Mouse (Mus musculus) limb, embryonic 11.5 days (tissue): Measurements from ENCODE around the gene Fzr1. TPM values are rescaled to one million over a fixed set of nuclear protein-coding genes. Genes with fewer than 3 reads are reported as not detected.

Experiments used
- ATAC-seq: fragments of 200-750 bp; cut with Nextera tagmentation; 2 replicates; pipeline ENCODE4 v1.8.0; 2017; ENCODE audit warnings: low read depth; ENCODE audit not compliant: insufficient number of reproducible peaks, low FRiP score, low TSS enrichment
- DNase-seq: peaks from one replicate; pipeline ENCODE4 v3.0.0-alpha.2; 2015; ENCODE audit warnings: low spot score
- H3K27ac ChIP-seq: fragments of 300-500 bp; sonication (generic); replicated peaks from 2 replicates; pipeline ENCODE4 v1.5.1; 2014; ENCODE audit warnings: low read depth, mild to moderate bottlenecking, low read length
- H3K27me3 ChIP-seq: fragments of 300-500 bp; sonication (generic); 2 replicates; pipeline ENCODE4 v1.6.1; 2014; ENCODE audit warnings: mild to moderate bottlenecking, low read length, mixed read lengths; ENCODE audit not compliant: control insufficient read depth, insufficient read depth
- H3K36me3 ChIP-seq: fragments of 300-500 bp; sonication (generic); 2 replicates; pipeline ENCODE4 v1.6.1; 2014; ENCODE audit warnings: mild to moderate bottlenecking, low read length, moderate library complexity, mixed read lengths; ENCODE audit not compliant: control insufficient read depth, insufficient read depth
- H3K4me1 ChIP-seq: fragments of 300-500 bp; sonication (generic); 2 replicates; pipeline ENCODE4 v1.6.1; 2014; ENCODE audit warnings: low read length, mixed read lengths; ENCODE audit not compliant: control insufficient read depth, insufficient read depth
- H3K4me2 ChIP-seq: fragments of 300-500 bp; sonication (generic); 2 replicates; pipeline ENCODE4 v1.6.1; 2014; ENCODE audit warnings: low read depth, mild to moderate bottlenecking, moderate library complexity; ENCODE audit not compliant: severe bottlenecking
- H3K4me3 ChIP-seq: fragments of 300-500 bp; sonication (generic); 2 replicates; pipeline ENCODE4 v1.5.1; 2014; ENCODE audit warnings: low read depth, low read length
- H3K9ac ChIP-seq: fragments of 300-500 bp; sonication (generic); 2 replicates; pipeline ENCODE4 v1.6.1; 2014; ENCODE audit warnings: mild to moderate bottlenecking, low read length
- H3K9me3 ChIP-seq: fragments of 300-500 bp; sonication (generic); 2 replicates; pipeline ENCODE4 v1.6.1; 2016; ENCODE audit warnings: low read length; ENCODE audit not compliant: control insufficient read depth
- WGBS: fragments of 180-500 bp; shearing (Covaris S2); extraction: QIAGEN DNeasy Blood & Tissue Kit; methylation state at CpG from one replicate; pipeline ENCODE4 v1.1.7; 2014; 5-methylcytosine and 5-hydroxymethylcytosine counted together
- polyA plus RNA-seq: library from polyadenylated mRNA; unstranded; fragments of >200 nt; fragmentation: Nextera tagmentation; extraction: Ambion mirVana; gene quantifications from 2 replicates; pipeline ENCODE4 v1.2.1, GENCODE M21; 2014

Gene Fzr1
- polyA plus RNA-seq, 1 experiment from 2014 or later, result 119 TPM

DNA sequence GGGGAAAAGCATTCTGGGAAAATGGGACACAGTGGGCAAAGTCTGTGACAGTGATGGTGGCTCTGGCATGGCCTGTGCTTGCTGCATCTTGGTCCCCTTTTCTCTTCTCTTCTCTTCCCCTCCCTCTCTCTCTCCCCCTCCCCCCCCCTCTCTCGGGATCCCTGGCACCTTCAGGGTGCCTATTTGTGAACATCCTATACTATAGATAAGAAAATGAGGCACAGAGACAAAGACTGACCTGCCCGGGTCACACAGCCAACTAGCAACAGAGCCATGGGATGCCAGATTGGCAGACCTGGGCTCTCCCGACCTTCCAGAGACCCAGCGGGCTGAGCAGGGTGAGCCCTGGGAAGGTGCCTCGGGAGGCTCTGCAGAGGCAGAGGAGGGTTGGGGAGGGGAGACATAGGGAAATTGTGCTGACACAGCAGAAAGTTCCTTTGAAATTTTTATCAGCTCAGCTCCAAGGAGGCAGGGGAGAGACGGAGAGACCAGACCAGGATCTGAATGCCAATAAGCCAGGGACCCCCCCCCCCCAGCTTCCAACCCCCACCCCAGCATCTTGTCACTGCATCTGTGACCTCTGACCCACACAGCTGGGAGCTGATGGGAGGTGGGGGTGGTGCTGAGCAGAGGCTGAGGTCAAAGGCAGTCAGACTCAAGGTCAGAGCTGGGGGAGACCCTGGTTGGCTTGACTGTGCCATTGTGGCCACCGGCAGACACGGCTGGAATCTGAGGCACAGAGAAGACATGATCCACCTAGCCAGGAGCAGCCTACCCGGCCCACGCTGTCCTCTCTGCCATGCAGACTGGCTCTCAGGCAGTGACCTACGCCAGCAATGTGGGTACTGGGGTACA, 40.1 kb upstream of the Fzr1 start:
- H3K4me1 ChIP-seq, result peaks cover 46% of the 10 kb centered on the region
- no peak overlapping the region for H3K4me2 ChIP-seq
- H3K4me3 ChIP-seq, result no peak overlapping the region
- no peak overlapping the region for H3K27ac ChIP-seq
- DNase-seq (no peak), ATAC-seq (no peak)
- no peaks in the 10 kb centered on the region for H3K36me3 ChIP-seq
- no peaks in the 10 kb centered on the region for H3K9me3 ChIP-seq
- WGBS, result 39% methylated on average over 11 of the region's 11 CpGs
- H3K9ac ChIP-seq, result no peak overlapping the region
- H3K27me3 ChIP-seq, result no peaks in the 10 kb centered on the region

GRCm38 (mm10) chr10:81417227-81418215, 39.2 kb upstream of the Fzr1 start:
- no peaks in the 10 kb centered on the region for H3K36me3 ChIP-seq
- WGBS, result 45% methylated on average over 12 of the region's 12 CpGs
- peak overlapping the region; percentile 28 for H3K4me3 ChIP-seq
- no peak for DNase-seq
- H3K27ac ChIP-seq, result no peak overlapping the region; the same call in 1 of the 2 replicates
- H3K9me3 ChIP-seq, result no peaks in the 10 kb centered on the region
- peak overlapping the region; percentile 72 for H3K4me2 ChIP-seq
- peak overlapping the region; percentile 52 for H3K9ac ChIP-seq
- no peak for ATAC-seq
- H3K4me1 ChIP-seq, result peaks cover 49% of the 10 kb centered on the region
- H3K27me3 ChIP-seq, result no peaks in the 10 kb centered on the region

DNA sequence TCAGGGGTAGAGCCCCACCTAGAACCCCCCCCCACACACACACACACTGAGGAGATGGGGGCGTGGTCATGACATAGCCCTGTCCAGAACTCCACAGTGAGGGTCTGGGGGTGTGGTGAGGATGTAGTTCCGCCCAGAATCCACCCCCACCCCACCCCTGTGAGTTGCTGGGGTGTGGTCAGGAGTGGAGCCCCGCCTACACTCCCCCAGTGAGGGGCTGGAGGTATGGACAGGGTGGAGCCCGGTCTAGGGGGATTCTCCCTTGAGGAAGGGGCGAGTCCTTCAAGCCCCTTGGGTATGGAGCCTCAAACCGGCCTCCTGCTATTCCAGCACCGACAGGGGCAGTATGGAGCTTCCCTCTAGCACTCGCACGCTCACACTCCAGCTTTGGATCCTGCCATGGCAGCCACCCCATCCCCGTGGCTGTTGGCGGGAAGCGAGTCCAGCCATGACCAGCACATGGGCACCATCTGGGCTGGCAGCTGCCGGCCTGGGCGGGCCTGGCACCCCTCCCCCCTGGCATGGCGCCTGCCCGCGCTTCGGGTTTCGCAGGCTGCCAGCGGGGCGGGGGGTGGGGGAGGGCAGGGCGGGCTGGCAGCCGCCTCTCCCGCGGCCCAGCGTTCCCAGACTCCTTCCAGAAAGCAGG, 38.4 kb upstream of the Fzr1 start:
- 2% methylated on average over 18 of the region's 26 CpGs for WGBS
- Histone ChIP-seq H3K36me3 (no peaks in the 10 kb centered on the region), H3K4me1 (peaks cover 49% of the 10 kb centered on the region), H3K4me2 (peak overlapping the region; percentile 72), H3K9me3 (no peaks in the 10 kb centered on the region), H3K27ac (peak overlapping the region; percentile 30; the same call in 1 of the 2 replicates), H3K27me3 (no peaks in the 10 kb centered on the region), H3K4me3 (peak overlapping the region; percentile 28), H3K9ac (peak overlapping the region; percentile 52)
- ATAC-seq, result peak; percentile 70
- peak; percentile 83 for DNase-seq

- WGBS, result 66% methylated on average over 17 of the region's 17 CpGs
- Histone ChIP-seq H3K27ac (0 out of 2 replicates have a peak overlapping the region, but pooled peaks have one; percentile 33), H3K9ac (peak overlapping the region; percentile 22; the same call in 1 of the 2 replicates), H3K4me3 (no peak overlapping the region), H3K4me1 (peaks cover 49% of the 10 kb centered on the region), H3K9me3 (no peaks in the 10 kb centered on the region), H3K36me3 (no peaks in the 10 kb centered on the region), H3K27me3 (no peaks in the 10 kb centered on the region), H3K4me2 (no peak overlapping the region)
- DNase-seq (no peak), ATAC-seq (no peak)
These were observed 37.4 kb upstream of the Fzr1 start for GRCm38 (mm10) chr10:81415549-81416310.

- Histone ChIP-seq H3K9ac (no peak overlapping the region), H3K9me3 (no peaks in the 10 kb centered on the region), H3K27me3 (no peaks in the 10 kb centered on the region), H3K27ac (no peak overlapping the region), H3K4me2 (no peak overlapping the region), H3K4me1 (peaks cover 50% of the 10 kb centered on the region), H3K36me3 (no peaks in the 10 kb centered on the region), H3K4me3 (no peak overlapping the region)
- no peak for DNase-seq
- 81% methylated on average over 5 of the region's 5 CpGs for WGBS
- no peak for ATAC-seq
These were observed 36.8 kb upstream of the Fzr1 start for GRCm38 (mm10) chr10:81415146-81415545.

GRCm38 (mm10) chr10:81414682-81415081, 36.4 kb upstream of the Fzr1 start:
- no peak for DNase-seq
- no peak overlapping the region for H3K4me3 ChIP-seq

DNA sequence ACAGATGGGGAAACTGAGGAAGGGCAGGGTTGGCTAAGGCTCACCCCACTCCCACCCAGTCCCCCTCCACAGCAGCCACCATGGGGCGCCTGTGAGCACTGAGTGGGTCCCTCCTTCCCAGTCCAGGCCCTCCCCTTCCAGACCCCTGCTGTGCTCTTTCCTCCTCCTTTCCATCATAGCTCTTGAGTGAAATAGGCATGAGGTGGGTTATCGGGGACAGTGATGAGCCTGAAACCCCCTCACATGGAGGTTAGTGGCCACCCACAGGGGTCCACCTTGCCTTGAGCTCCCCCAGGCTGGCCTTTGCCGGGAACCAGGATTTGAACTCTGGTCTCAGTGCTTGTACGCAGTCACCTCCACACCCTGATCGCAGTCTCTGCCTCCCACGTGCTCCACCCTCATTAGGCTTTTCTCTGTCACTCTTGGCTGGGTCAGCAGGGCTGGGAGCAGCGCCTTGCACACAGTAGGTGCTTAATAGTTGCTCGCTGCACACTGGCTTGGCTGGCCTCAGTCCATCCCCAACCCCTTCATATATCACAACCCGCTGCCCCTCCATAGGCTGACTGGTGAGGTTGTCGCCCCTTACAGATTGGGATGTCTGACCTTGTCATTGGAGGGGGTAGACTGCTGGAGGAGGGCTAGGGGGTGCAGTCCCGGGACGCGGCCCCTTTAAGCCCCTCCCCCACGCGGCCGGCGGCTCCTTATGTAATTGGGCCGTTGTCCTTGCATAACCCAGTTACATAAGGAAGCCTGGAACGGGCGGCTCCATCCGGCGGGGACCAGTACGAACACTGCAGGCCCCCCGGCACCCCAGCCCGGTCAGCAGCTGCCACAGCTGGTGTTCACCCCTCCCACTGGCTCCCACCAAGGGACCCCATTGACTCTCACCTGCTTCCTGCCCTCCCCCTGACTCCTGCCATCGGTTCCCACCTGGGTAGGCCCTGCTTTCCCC, 35.3 kb upstream of the Fzr1 start:
- Histone ChIP-seq H3K9me3 (no peaks in the 10 kb centered on the region), H3K4me3 (peak overlapping the region; percentile 6; the same call in 1 of the 2 replicates), H3K4me2 (peak overlapping the region; percentile 27), H3K27ac (peak overlapping the region; percentile 11; the same call in 1 of the 2 replicates), H3K27me3 (no peaks in the 10 kb centered on the region), H3K36me3 (no peaks in the 10 kb centered on the region), H3K9ac (peak overlapping the region; percentile 45), H3K4me1 (peaks cover 60% of the 10 kb centered on the region)
- WGBS, result 29% methylated on average over 26 of the region's 26 CpGs
- peak; percentile 76 for DNase-seq
- no peak for ATAC-seq

More at GRCm38 (mm10) chr10:81414682-81415081, 36.4 kb upstream of the Fzr1 start:
- Histone ChIP-seq H3K27ac (peak overlapping the region; percentile 11), H3K9ac (no peak overlapping the region), H3K4me1 (peaks cover 53% of the 10 kb centered on the region), H3K4me2 (no peak overlapping the region), H3K36me3 (no peaks in the 10 kb centered on the region), H3K27me3 (no peaks in the 10 kb centered on the region), H3K9me3 (no peaks in the 10 kb centered on the region)
- ATAC-seq, result no peak
